Mouse (Mus musculus): ENCODE results near the gene Fam19a3.
"Not testable (repeated sequence)": the region's sequence is repeated elsewhere in the genome, so short reads cannot be mapped to it uniquely, and the experiment has no call there.

Fam19a3 gene

GRCm38 (mm10) chr3:104765021-104765420 lies 16.6 kb downstream of the Fam19a3 start:
- DNase-seq (ENCODE audit: low spot score), result no peak

- DNase-seq (ENCODE audit: low spot score), result not testable (repeated sequence)
Observed at GRCm38 (mm10) chr3:104762103-104762863, 19.4 kb downstream of the Fam19a3 start.

- no peak for DNase-seq (ENCODE audit: low spot score)
Observed at GRCm38 (mm10) chr3:104758869-104759268, 22.8 kb downstream of the Fam19a3 start.

GRCm38 (mm10) chr3:104758406-104758805 lies 23.2 kb downstream of the Fam19a3 start:
- DNase-seq (ENCODE audit: low spot score), result no peak

- DNase-seq (ENCODE audit: low spot score), result not testable (repeated sequence)
Observed at GRCm38 (mm10) chr3:104752845-104753244, 28.8 kb downstream of the Fam19a3 start.

- DNase-seq (ENCODE audit: low spot score), result no peak
Observed at GRCm38 (mm10) chr3:104743864-104744263, 37.8 kb downstream of the Fam19a3 start.

- no peak for DNase-seq (ENCODE audit: low spot score)
Observed at GRCm38 (mm10) chr3:104743161-104743560, 38.5 kb downstream of the Fam19a3 start.

GRCm38 (mm10) chr3:104741954-104742353 lies 39.7 kb downstream of the Fam19a3 start:
- no peak for DNase-seq (ENCODE audit: low spot score)

GRCm38 (mm10) chr3:104734654-104735053 lies 47.0 kb downstream of the Fam19a3 start:
- DNase-seq (ENCODE audit: low spot score), result no peak

GRCm38 (mm10) chr3:104732907-104733306 lies 48.7 kb downstream of the Fam19a3 start:
- no peak for DNase-seq (ENCODE audit: low spot score)

GRCm38 (mm10) chr3:104729270-104729839 lies 52.3 kb downstream of the Fam19a3 start:
- DNase-seq (ENCODE audit: low spot score), result no peak

All from layer of hippocampus, adult 9-10 months (tissue).